Mouse (Mus musculus): ENCODE measurements at regions not wholly inside any gene's neighbourhood (a gene's known extent, or its start where the extent isn't known, plus 50 kb on each side); places are given as distances from the start of the nearest gene placed in this dataset.

- DNase-seq (ENCODE audit: low spot score in 2 of 2): no peak
These were observed 148.3 kb downstream of the Ddx1 start for GRCm38 (mm10) chr12:13100505-13101354.

GRCm38 (mm10) chr12:13094111-13094851, 152.6 kb upstream of the Mycn start:
- peak in 1 of 2 experiments; percentile 17 for DNase-seq (ENCODE audit: low spot score in 2 of 2)

- DNase-seq (ENCODE audit: low spot score in 2 of 2): no peak
These were observed 144.2 kb upstream of the Mycn start for GRCm38 (mm10) chr12:13085951-13086350.

- DNase-seq (ENCODE audit: low spot score in 2 of 2): no peak
These were observed 143.8 kb upstream of the Mycn start for GRCm38 (mm10) chr12:13085484-13085883.

GRCm38 (mm10) chr12:13083337-13084054, 141.8 kb upstream of the Mycn start:
- peak in 1 of 2 experiments; percentile 25 for DNase-seq (ENCODE audit: low spot score in 2 of 2)

- no peak for DNase-seq (ENCODE audit: low spot score in 2 of 2)
These were observed 139.1 kb upstream of the Mycn start for GRCm38 (mm10) chr12:13080791-13081190.

GRCm38 (mm10) chr12:13079832-13080231, 138.1 kb upstream of the Mycn start:
- no peak for DNase-seq (ENCODE audit: low spot score in 2 of 2)

- no peak for DNase-seq (ENCODE audit: low spot score in 2 of 2)
These were observed 136.0 kb upstream of the Mycn start for GRCm38 (mm10) chr12:13077689-13078088.

GRCm38 (mm10) chr12:13076699-13077287, 135.1 kb upstream of the Mycn start:
- no peak for DNase-seq (ENCODE audit: low spot score in 2 of 2)

- no peak for DNase-seq (ENCODE audit: low spot score in 2 of 2)
These were observed 131.6 kb upstream of the Mycn start for GRCm38 (mm10) chr12:13073126-13073886.

GRCm38 (mm10) chr12:13067295-13067694, 125.6 kb upstream of the Mycn start:
- no peak for DNase-seq (ENCODE audit: low spot score in 2 of 2)

- DNase-seq (ENCODE audit: low spot score in 2 of 2): no peak
These were observed 125.0 kb upstream of the Mycn start for GRCm38 (mm10) chr12:13066604-13067181.

GRCm38 (mm10) chr12:13059473-13059872, 117.8 kb upstream of the Mycn start:
- no peak for DNase-seq (ENCODE audit: low spot score in 2 of 2)

GRCm38 (mm10) chr12:13056246-13056645, 114.5 kb upstream of the Mycn start:
- DNase-seq (ENCODE audit: low spot score in 2 of 2): peak in 1 of 2 experiments; percentile 50

- DNase-seq (ENCODE audit: low spot score in 2 of 2): no peak
These were observed 112.9 kb upstream of the Mycn start for GRCm38 (mm10) chr12:13054611-13055010.

GRCm38 (mm10) chr12:13053746-13054145, 112.0 kb upstream of the Mycn start:
- peak; percentile 11 to 38 for DNase-seq (ENCODE audit: low spot score in 2 of 2)

GRCm38 (mm10) chr12:13052845-13053623, 111.3 kb upstream of the Mycn start:
- DNase-seq (ENCODE audit: low spot score in 2 of 2): no peak

GRCm38 (mm10) chr12:13052164-13052563, 110.5 kb upstream of the Mycn start:
- DNase-seq (ENCODE audit: low spot score in 2 of 2): no peak

- DNase-seq (ENCODE audit: low spot score in 2 of 2): no peak
These were observed 107.9 kb upstream of the Mycn start for GRCm38 (mm10) chr12:13049659-13050058.
